Mouse (Mus musculus): Measurements from ENCODE around the gene Cramp1l. TPM values are rescaled to one million over a fixed set of nuclear protein-coding genes. Genes with fewer than 3 reads are reported as not detected.
"Not testable (repeated sequence)": the region's sequence is repeated elsewhere in the genome, so short reads cannot be mapped to it uniquely, and the experiment has no call there.

Cramp1l gene
- polyA plus RNA-seq, 1 experiment from 2014 or later = 3.3 TPM

DNA sequence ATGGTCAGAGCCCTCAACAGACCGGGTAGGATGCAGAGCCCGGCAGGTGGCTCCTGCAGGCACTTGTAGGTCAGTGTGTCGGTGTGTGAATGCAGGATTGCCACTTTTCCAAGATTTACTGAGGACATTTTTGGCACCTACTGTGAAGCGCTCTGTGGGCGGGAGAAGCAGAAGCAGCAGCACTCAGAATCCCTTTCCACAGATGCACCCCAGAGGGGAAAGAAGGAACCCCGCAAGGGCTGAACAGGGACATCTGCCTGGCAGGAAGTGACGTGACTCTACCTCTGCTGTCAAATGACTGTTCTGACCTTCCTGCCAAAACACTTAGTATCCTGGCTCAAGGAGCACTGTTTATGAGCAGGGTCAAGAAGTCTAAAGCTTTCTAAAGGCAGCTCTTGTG lies 72.6 kb downstream of the Cramp1l start:
- Histone ChIP-seq H3K27me3 (replicated peaks; ENCODE audit: insufficient read depth, low read length) (no peaks in the 10 kb centered on the region), H3K27ac (ENCODE audit: low read length) (no peak overlapping the region), H3K9ac (replicated peaks; ENCODE audit: low read depth) (no peak overlapping the region), H3K36me3 (ENCODE audit: insufficient read depth, low read length) (0 out of 2 replicates have a peak, but pooled peaks cover 3% of the 10 kb centered on the region), H3K4me3 (ENCODE audit: low read depth, low read length) (no peak overlapping the region), H3K4me2 (replicated peaks; ENCODE audit: low read depth, low read length) (no peak overlapping the region), H3K4me1 (ENCODE audit: insufficient read depth, low read depth, low read length) (no peaks in the 10 kb centered on the region), H3K9me3 (ENCODE audit: low read length) (no peaks in the 10 kb centered on the region)
- DNase-seq (ENCODE audit: low spot score) (no peak), ATAC-seq (no peak)
- WGBS = 90% methylated on average over 7 of the region's 7 CpGs
- TF ChIP-seq EP300 (IDR thresholded peaks at IDR 0.05) (no peak), CTCF (IDR thresholded peaks at IDR 0.05) (no peak)

GRCm38 (mm10) chr17:24942453-24942852 lies 73.1 kb downstream of the Cramp1l start:
- H3K4me3 ChIP-seq (ENCODE audit: low read depth, low read length); H3K27me3 ChIP-seq (replicated peaks; ENCODE audit: insufficient read depth, low read length); H3K36me3 ChIP-seq (ENCODE audit: insufficient read depth, low read length); H3K4me1 ChIP-seq (ENCODE audit: insufficient read depth, low read depth, low read length); H3K9me3 ChIP-seq (ENCODE audit: low read length); H3K4me2 ChIP-seq (replicated peaks; ENCODE audit: low read depth, low read length); H3K27ac ChIP-seq (ENCODE audit: low read length); H3K9ac ChIP-seq (replicated peaks; ENCODE audit: low read depth); DNase-seq (ENCODE audit: low spot score): not testable (repeated sequence)
- TF ChIP-seq CTCF (IDR thresholded peaks at IDR 0.05) = peak; percentile 74
- ATAC-seq = peak; percentile 57; the same call in 1 of the 2 replicates
- 2% methylated on average over 2 of the region's 2 CpGs for WGBS

DNA sequence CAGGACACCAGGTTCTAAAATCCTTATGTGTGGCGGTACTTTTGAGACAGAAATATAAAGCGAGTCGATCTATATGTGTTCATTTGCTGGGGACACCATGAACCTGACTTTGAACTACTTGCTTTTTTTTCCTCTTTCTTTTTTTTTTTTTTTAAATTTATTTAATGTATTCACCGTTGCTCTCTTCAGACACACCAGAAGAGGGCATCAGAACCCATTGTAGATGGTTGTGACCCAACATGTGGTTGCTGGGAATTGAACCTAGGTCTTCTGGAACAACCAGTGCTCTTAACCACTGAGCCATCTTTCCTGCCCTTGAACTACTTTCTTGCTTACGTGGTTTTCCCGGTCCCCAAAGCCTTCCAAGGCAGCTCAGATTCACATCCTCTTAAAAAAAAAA lies 78.3 kb downstream of the Cramp1l start:
- H3K27me3 ChIP-seq (replicated peaks; ENCODE audit: insufficient read depth, low read length) = no peaks in the 10 kb centered on the region
- H3K4me1 ChIP-seq (ENCODE audit: insufficient read depth, low read depth, low read length) = peaks cover 9% of the 10 kb centered on the region
- no peak for ATAC-seq
- WGBS = 42% methylated on average over 6 of the region's 6 CpGs
- H3K27ac ChIP-seq (ENCODE audit: low read length) = peak overlapping the region; percentile 72
- peak overlapping the region; percentile 68 for H3K4me3 ChIP-seq (ENCODE audit: low read depth, low read length)
- no peak for DNase-seq (ENCODE audit: low spot score)
- H3K9me3 ChIP-seq (ENCODE audit: low read length) = no peaks in the 10 kb centered on the region
- peak overlapping the region; percentile 79; the same call in 1 of the 2 replicates for H3K9ac ChIP-seq (replicated peaks; ENCODE audit: low read depth)
- no peaks in the 10 kb centered on the region for H3K36me3 ChIP-seq (ENCODE audit: insufficient read depth, low read length)
- TF ChIP-seq EP300 (IDR thresholded peaks at IDR 0.05) = no peak
- TF ChIP-seq CTCF (IDR thresholded peaks at IDR 0.05) = peak; percentile 20
- H3K4me2 ChIP-seq (replicated peaks; ENCODE audit: low read depth, low read length) = peak overlapping the region; percentile 82

DNA sequence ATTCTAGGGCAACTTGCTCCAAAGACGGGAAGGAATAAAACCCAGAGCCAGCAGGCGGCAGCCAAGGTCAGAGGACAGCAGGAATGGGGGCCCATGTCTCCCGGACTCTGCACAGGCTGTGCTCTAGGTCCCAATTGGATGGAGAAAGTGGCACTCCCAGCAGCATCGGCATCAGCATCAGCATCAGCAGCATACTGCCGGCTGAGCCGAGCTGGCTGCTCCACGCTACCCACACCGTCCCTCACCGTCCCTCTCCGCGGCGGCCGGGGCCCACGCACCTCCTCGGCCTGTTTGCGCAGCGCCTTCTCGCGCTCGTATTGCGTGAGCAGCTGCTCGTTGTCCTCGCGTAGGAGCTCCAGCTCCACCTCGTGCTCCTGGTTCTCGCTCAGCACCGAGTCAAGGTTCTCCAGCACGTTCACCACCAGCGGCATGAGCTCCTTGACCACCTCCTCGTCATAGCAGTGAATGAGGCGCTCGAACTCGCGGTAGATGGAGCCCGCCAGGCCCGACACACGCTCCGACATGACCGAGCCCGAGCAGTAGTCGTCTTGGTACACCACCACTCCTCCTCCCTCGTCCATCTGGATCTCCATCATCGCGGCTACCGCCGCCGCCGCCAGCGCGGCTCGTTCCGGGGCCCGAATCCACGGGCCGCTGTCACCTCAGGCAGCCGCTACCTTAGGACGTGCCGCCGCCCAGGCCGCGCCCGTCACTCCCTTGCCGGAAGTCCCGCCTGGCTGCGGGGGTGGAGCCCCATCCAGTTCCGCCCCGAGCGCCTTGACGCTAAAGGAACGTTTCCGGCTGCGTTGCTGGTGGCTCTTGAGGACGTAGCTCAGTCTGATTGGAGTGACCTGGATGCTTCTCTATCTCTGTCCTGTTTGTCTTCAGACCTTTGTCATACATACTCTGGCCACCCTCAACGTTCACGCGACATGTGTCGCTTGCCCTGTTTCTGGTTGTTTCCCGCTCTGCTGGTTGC lies 79.0 kb downstream of the Cramp1l start, which contains the start of gene Mapk8ip3:
Mapk8ip3 (minus strand) TSS at position 719 of the 979 bp plus-strand sequence.
- Histone ChIP-seq H3K9me3 (ENCODE audit: low read length) (no peaks in the 10 kb centered on the region), H3K27me3 (replicated peaks; ENCODE audit: insufficient read depth, low read length) (no peaks in the 10 kb centered on the region), H3K27ac (ENCODE audit: low read length) (peak within 1 kb of the TSS; percentile 72), H3K4me1 (ENCODE audit: insufficient read depth, low read depth, low read length) (peaks cover 9% of the 10 kb centered on the region), H3K9ac (replicated peaks; ENCODE audit: low read depth) (peak within 1 kb of the TSS; percentile 79), H3K36me3 (ENCODE audit: insufficient read depth, low read length) (no peaks in the 10 kb centered on the region), H3K4me2 (replicated peaks; ENCODE audit: low read depth, low read length) (peak within 1 kb of the TSS; percentile 82), H3K4me3 (ENCODE audit: low read depth, low read length) (peak within 1 kb of the TSS; percentile 68)
- peak; percentile 51 for TF ChIP-seq CTCF (IDR thresholded peaks at IDR 0.05)
- no peak for TF ChIP-seq EP300 (IDR thresholded peaks at IDR 0.05)
- DNase-seq (ENCODE audit: low spot score) (peak; percentile 96), ATAC-seq (peak; percentile 99)
- WGBS = 3% methylated on average over 73 of the region's 78 CpGs

DNA sequence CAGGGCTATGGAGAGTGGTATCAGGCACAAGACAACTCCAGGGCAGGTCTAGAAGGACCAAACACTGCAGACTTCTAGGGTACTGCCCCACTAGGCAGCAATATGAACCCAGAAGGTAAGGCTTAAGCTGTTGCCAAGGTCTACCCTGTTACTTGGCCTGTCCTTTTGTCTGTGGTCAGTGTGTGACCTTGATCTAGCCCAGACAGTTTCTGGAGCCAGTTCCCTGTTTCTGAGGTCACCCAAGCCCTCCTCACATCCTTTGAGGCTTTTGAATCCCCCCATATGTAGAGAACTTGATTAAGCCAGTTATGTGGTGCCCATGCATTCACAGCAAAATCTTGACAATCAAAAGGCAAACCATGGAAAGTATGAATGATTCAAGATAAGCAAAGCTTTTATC lies 79.9 kb downstream of the Cramp1l start:
- Histone ChIP-seq H3K9me3 (ENCODE audit: low read length) (no peaks in the 10 kb centered on the region), H3K4me3 (ENCODE audit: low read depth, low read length) (peak overlapping the region; percentile 68), H3K36me3 (ENCODE audit: insufficient read depth, low read length) (no peaks in the 10 kb centered on the region), H3K4me2 (replicated peaks; ENCODE audit: low read depth, low read length) (peak overlapping the region; percentile 82), H3K27ac (ENCODE audit: low read length) (no peak overlapping the region), H3K9ac (replicated peaks; ENCODE audit: low read depth) (peak overlapping the region; percentile 79), H3K4me1 (ENCODE audit: insufficient read depth, low read depth, low read length) (peaks cover 9% of the 10 kb centered on the region), H3K27me3 (replicated peaks; ENCODE audit: insufficient read depth, low read length) (no peaks in the 10 kb centered on the region)
- ATAC-seq (no peak), DNase-seq (ENCODE audit: low spot score) (no peak)
- TF ChIP-seq CTCF (IDR thresholded peaks at IDR 0.05) (no peak), EP300 (IDR thresholded peaks at IDR 0.05) (no peak)

- H3K9ac ChIP-seq (replicated peaks; ENCODE audit: low read depth) = peak overlapping the region; percentile 79; the same call in 1 of the 2 replicates
- TF ChIP-seq EP300 (IDR thresholded peaks at IDR 0.05) (no peak), CTCF (IDR thresholded peaks at IDR 0.05) (no peak)
- H3K9me3 ChIP-seq (ENCODE audit: low read length) = no peaks in the 10 kb centered on the region
- H3K4me3 ChIP-seq (ENCODE audit: low read depth, low read length) = no peak overlapping the region
- H3K27ac ChIP-seq (ENCODE audit: low read length) = no peak overlapping the region
- peaks cover 9% of the 10 kb centered on the region for H3K4me1 ChIP-seq (ENCODE audit: insufficient read depth, low read depth, low read length)
- H3K36me3 ChIP-seq (ENCODE audit: insufficient read depth, low read length) = no peaks in the 10 kb centered on the region
- no peak overlapping the region for H3K4me2 ChIP-seq (replicated peaks; ENCODE audit: low read depth, low read length)
- ATAC-seq (no peak), DNase-seq (ENCODE audit: low spot score) (no peak)
- H3K27me3 ChIP-seq (replicated peaks; ENCODE audit: insufficient read depth, low read length) = no peaks in the 10 kb centered on the region
- 55% methylated on average over 4 of the region's 4 CpGs for WGBS
These were observed 80.7 kb downstream of the Cramp1l start for GRCm38 (mm10) chr17:24934926-24935325.

All from lung, postnatal 0 days (tissue).